Mouse (Mus musculus) stomach, embryonic 14.5 days (tissue): ENCODE measurements around the gene Psme4. TPM values are rescaled to one million over a fixed set of nuclear protein-coding genes. Genes with fewer than 3 reads are reported as not detected.

Experiments
- ATAC-seq: fragments of 200-750 bp; cut with Nextera tagmentation; 2 replicates; pipeline ENCODE4 v1.8.0; 2017; ENCODE audit warnings: low read depth, moderate TSS enrichment; ENCODE audit not compliant: insufficient number of reproducible peaks, insufficient read depth, low FRiP score
- H3K27ac ChIP-seq: fragments of 300-500 bp; sonication (generic); 2 replicates; pipeline ENCODE4 v1.5.1; 2014; ENCODE audit warnings: mild to moderate bottlenecking, low read length, moderate library complexity, mixed read lengths
- H3K27me3 ChIP-seq: fragments of 300-500 bp; sonication (generic); 2 replicates; pipeline ENCODE4 v1.6.1; 2014; ENCODE audit warnings: low read length, control low read depth, mixed read lengths; ENCODE audit not compliant: control insufficient read depth, insufficient read depth
- H3K36me3 ChIP-seq: fragments of 300-500 bp; sonication (generic); 2 replicates; pipeline ENCODE4 v1.6.1; 2014; ENCODE audit warnings: mild to moderate bottlenecking, control low read depth, low read length, moderate library complexity, mixed read lengths; ENCODE audit not compliant: control insufficient read depth, insufficient read depth
- H3K4me1 ChIP-seq: fragments of 300-500 bp; sonication (generic); 2 replicates; pipeline ENCODE4 v1.6.1; 2014; ENCODE audit warnings: low read length, control low read depth, mixed read lengths; ENCODE audit not compliant: control insufficient read depth, insufficient read depth
- H3K4me2 ChIP-seq: fragments of 300-500 bp; sonication (generic); replicated peaks from 2 replicates; pipeline ENCODE4 v1.6.1; 2014; ENCODE audit warnings: low read depth, low read length, control low read depth
- H3K4me3 ChIP-seq: fragments of 300-500 bp; sonication (generic); 2 replicates; pipeline ENCODE4 v1.5.1; 2014; ENCODE audit warnings: low read depth, low read length, control low read depth
- H3K9ac ChIP-seq: fragments of 300-500 bp; sonication (generic); replicated peaks from 2 replicates; pipeline ENCODE4 v1.6.1; 2014; ENCODE audit warnings: low read depth, mild to moderate bottlenecking, control low read depth, low read length, moderate library complexity, mixed read lengths
- H3K9me3 ChIP-seq: fragments of 300-500 bp; sonication (generic); 2 replicates; pipeline ENCODE4 v1.6.1; 2016; ENCODE audit warnings: low read depth, low read length, control low read depth; ENCODE audit not compliant: control insufficient read depth
- WGBS: fragments of 180-500 bp; shearing (Covaris S2); extraction: QIAGEN DNeasy Blood & Tissue Kit; methylation state at CpG from one replicate; pipeline ENCODE4 v1.1.7; 2014; 5-methylcytosine and 5-hydroxymethylcytosine counted together
- polyA plus RNA-seq: library from polyadenylated mRNA; unstranded; fragments of >200 nt; fragmentation: Nextera tagmentation; extraction: Ambion mirVana; gene quantifications from 2 replicates; pipeline ENCODE4 v1.2.1, GENCODE M21; 2014

Psme4 gene
- polyA plus RNA-seq, 1 experiment from 2014 or later: 39.8 TPM

- Histone ChIP-seq H3K4me3 (no peak overlapping the region), H3K4me1 (no peaks in the 10 kb centered on the region), H3K27ac (no peak overlapping the region), H3K27me3 (no peaks in the 10 kb centered on the region), H3K36me3 (no peaks in the 10 kb centered on the region), H3K9ac (no peak overlapping the region), H3K9me3 (no peaks in the 10 kb centered on the region), H3K4me2 (no peak overlapping the region)
- ATAC-seq: no peak
- WGBS: 86% methylated on average over 1 of the region's 1 CpGs
These were observed 22.2 kb downstream of the Psme4 start for GRCm38 (mm10) chr11:30793753-30794152.

- no peak overlapping the region for H3K4me3 ChIP-seq
- H3K9me3 ChIP-seq: no peaks in the 10 kb centered on the region
- no peaks in the 10 kb centered on the region for H3K4me1 ChIP-seq
- WGBS: 88% methylated on average over 2 of the region's 2 CpGs
- H3K27me3 ChIP-seq: no peaks in the 10 kb centered on the region
- no peak overlapping the region for H3K27ac ChIP-seq
- H3K36me3 ChIP-seq: no peaks in the 10 kb centered on the region
- no peak overlapping the region for H3K4me2 ChIP-seq
- no peak for ATAC-seq
- no peak overlapping the region for H3K9ac ChIP-seq
These were observed 25.7 kb downstream of the Psme4 start for GRCm38 (mm10) chr11:30797236-30797635.

GRCm38 (mm10) chr11:30799496-30799895, 28.0 kb downstream of the Psme4 start:
- no peak for ATAC-seq
- Histone ChIP-seq H3K36me3 (no peaks in the 10 kb centered on the region), H3K4me2 (no peak overlapping the region), H3K27me3 (no peaks in the 10 kb centered on the region), H3K27ac (no peak overlapping the region), H3K4me1 (no peaks in the 10 kb centered on the region), H3K9ac (no peak overlapping the region), H3K4me3 (no peak overlapping the region), H3K9me3 (no peaks in the 10 kb centered on the region)
- WGBS: 91% methylated on average over 1 of the region's 1 CpGs

GRCm38 (mm10) chr11:30800091-30800490, 28.6 kb downstream of the Psme4 start:
- Histone ChIP-seq H3K27ac (no peak overlapping the region), H3K9ac (no peak overlapping the region), H3K4me1 (no peaks in the 10 kb centered on the region), H3K36me3 (no peaks in the 10 kb centered on the region), H3K27me3 (no peaks in the 10 kb centered on the region), H3K4me3 (no peak overlapping the region), H3K4me2 (no peak overlapping the region), H3K9me3 (no peaks in the 10 kb centered on the region)
- ATAC-seq: no peak

GRCm38 (mm10) chr11:30802421-30802820, 30.9 kb downstream of the Psme4 start:
- H3K27me3 ChIP-seq: no peaks in the 10 kb centered on the region
- H3K9me3 ChIP-seq: no peaks in the 10 kb centered on the region
- no peaks in the 10 kb centered on the region; the same call in 1 of the 2 replicates for H3K36me3 ChIP-seq
- 74% methylated on average over 1 of the region's 1 CpGs for WGBS
- H3K9ac ChIP-seq: no peak overlapping the region
- H3K27ac ChIP-seq: no peak overlapping the region
- no peak overlapping the region for H3K4me3 ChIP-seq
- H3K4me2 ChIP-seq: no peak overlapping the region
- no peaks in the 10 kb centered on the region for H3K4me1 ChIP-seq
- ATAC-seq: no peak

DNA sequence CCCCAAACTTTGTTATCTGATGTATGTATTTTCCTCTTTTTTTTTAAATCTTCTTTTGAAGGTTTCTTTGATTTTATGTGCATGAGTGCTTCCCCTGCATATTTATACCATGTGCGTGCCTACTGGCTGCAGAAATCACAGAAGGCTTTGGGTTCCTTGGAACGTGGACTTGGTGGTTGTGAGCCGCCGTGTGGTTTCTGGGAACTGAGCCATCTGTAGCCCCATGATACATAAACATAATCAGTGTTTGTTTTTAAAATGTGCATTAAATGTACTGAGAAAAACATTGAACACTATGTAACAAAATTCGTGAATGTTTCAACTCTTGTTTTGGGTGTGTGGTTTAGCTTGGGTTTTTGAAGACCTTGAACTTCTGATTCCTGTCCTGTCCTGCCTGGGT, 49.6 kb downstream of the Psme4 start:
- peaks cover 35% of the 10 kb centered on the region for H3K36me3 ChIP-seq

GRCm38 (mm10) chr11:30838793-30839192, 67.3 kb downstream of the Psme4 start:
- Histone ChIP-seq H3K36me3 (peaks cover 29% of the 10 kb centered on the region), H3K4me3 (no peak overlapping the region), H3K27me3 (no peaks in the 10 kb centered on the region), H3K9me3 (no peaks in the 10 kb centered on the region), H3K4me1 (no peaks in the 10 kb centered on the region), H3K4me2 (no peak overlapping the region), H3K9ac (no peak overlapping the region), H3K27ac (no peak overlapping the region)
- 91% methylated on average over 2 of the region's 2 CpGs for WGBS
- ATAC-seq: no peak

More for the DNA sequence above, 49.6 kb downstream of the Psme4 start:
- Histone ChIP-seq H3K27ac (no peak overlapping the region), H3K4me2 (no peak overlapping the region), H3K4me3 (no peak overlapping the region), H3K4me1 (no peaks in the 10 kb centered on the region), H3K27me3 (no peaks in the 10 kb centered on the region), H3K9ac (no peak overlapping the region), H3K9me3 (no peaks in the 10 kb centered on the region)
- WGBS: 85% methylated on average over 5 of the region's 5 CpGs
- no peak for ATAC-seq

DNA sequence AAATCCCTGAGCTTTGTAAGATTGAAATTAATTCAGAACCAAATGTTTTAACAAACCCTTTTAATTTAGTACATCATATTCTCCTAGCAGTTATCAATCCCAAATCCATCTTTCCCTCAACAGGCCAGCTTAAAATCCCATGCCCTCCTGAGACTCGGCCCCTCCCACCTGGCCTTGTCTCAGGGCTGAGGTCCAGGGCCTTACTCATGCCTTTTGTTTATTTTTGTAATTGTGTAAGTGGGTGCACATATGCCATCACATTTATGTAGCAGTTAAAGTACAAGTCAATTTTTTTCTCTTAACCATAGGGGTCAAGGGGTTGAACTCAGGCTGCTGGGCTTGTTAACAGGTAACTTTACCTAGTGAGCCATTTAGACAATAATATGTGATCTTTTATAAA, 72.8 kb downstream of the Psme4 start:
- no peak for ATAC-seq
- H3K36me3 ChIP-seq: peaks cover 24% of the 10 kb centered on the region
- H3K9ac ChIP-seq: no peak overlapping the region

DNA sequence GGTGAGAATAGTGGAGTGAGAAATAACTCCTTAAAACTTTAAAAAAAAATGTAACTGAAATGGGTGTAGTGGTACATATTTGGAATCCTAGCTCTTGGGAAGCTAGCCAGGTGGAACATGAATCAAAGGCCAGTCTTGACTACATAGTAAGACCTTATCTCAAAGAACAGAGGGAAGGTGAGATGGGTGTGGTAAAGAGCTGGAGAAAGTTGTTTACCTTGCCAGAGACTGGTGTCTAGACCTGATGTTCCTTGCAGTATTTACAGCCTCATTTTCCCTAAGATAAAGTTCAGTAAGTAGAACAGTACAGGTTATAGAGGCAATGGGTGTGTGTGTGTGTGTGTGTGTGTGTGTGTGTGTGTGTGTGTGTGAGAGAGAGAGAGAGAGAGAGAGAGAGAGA, 100.9 kb downstream of the Psme4 start:
- H3K36me3 ChIP-seq: peaks cover 29% of the 10 kb centered on the region
- no peak overlapping the region for H3K9ac ChIP-seq
- H3K27me3 ChIP-seq: no peaks in the 10 kb centered on the region
- H3K27ac ChIP-seq: no peak overlapping the region
- no peaks in the 10 kb centered on the region for H3K9me3 ChIP-seq
- H3K4me2 ChIP-seq: no peak overlapping the region
- H3K4me1 ChIP-seq: no peaks in the 10 kb centered on the region
- no peak overlapping the region for H3K4me3 ChIP-seq
- ATAC-seq: no peak

More for the DNA sequence above, 72.8 kb downstream of the Psme4 start:
- Histone ChIP-seq H3K27ac (no peak overlapping the region), H3K4me2 (no peak overlapping the region), H3K9me3 (no peaks in the 10 kb centered on the region), H3K27me3 (no peaks in the 10 kb centered on the region), H3K4me1 (no peaks in the 10 kb centered on the region), H3K4me3 (no peak overlapping the region)
- 78% methylated on average over 1 of the region's 1 CpGs for WGBS
